Mouse (Mus musculus) cerebellum, postnatal 25 days (tissue): ENCODE measurements around the gene Ankub1.
A peak's percentile ranks its signal among the peaks of the same experiment; 100 is the strongest.

Experiments used
- DNase-seq, 2 experiments: peaks; one replicate each; pipeline ENCODE4 v3.0.0; 2021; ENCODE audit warnings: mixed read lengths in 2 of 2

Gene Ankub1

GRCm38 (mm10) chr3:57634763-57635487, 57.7 kb downstream of the Ankub1 start:
- no peak for DNase-seq

GRCm38 (mm10) chr3:57626954-57627513, 65.6 kb downstream of the Ankub1 start:
- no peak for DNase-seq

GRCm38 (mm10) chr3:57625275-57625997, 67.2 kb downstream of the Ankub1 start:
- DNase-seq: peak; percentile 50 to 77

GRCm38 (mm10) chr3:57619718-57620117, 72.9 kb downstream of the Ankub1 start:
- DNase-seq: peak in 1 of 2 experiments; percentile 7

- DNase-seq: no peak
Observed at GRCm38 (mm10) chr3:57615652-57616051, 76.9 kb downstream of the Ankub1 start.

GRCm38 (mm10) chr3:57612430-57612997, 80.1 kb downstream of the Ankub1 start:
- no peak for DNase-seq

- no peak for DNase-seq
Observed at GRCm38 (mm10) chr3:57611776-57612175, 80.8 kb downstream of the Ankub1 start.
